Mouse (Mus musculus) lung, adult 2 months (tissue): ENCODE results near the gene Prkce.

Experiments
- CTCF ChIP-seq: fragments of 200-500 bp; IDR thresholded peaks from 2 replicates; pipeline ENCODE4 v1.5.1; 2011; ENCODE audit warnings: mild to moderate bottlenecking, low read length, control low read depth; ENCODE audit not compliant: insufficient read depth
- POLR2A ChIP-seq: fragments of 200-500 bp; IDR thresholded peaks from 2 replicates; pipeline ENCODE4 v1.6.1; 2011; ENCODE audit warnings: low read depth, mild to moderate bottlenecking, control low read depth, low read length, borderline replicate concordance; ENCODE audit errors: extremely low read depth

- TF ChIP-seq POLR2A (no peak), CTCF (no peak)
Observed at GRCm38 (mm10) chr17:86214285-86214684, 46.7 kb downstream of the Prkce start.
